9 mouse cellular contexts compared by ENCODE assay signal in the genomic region with DNA sequence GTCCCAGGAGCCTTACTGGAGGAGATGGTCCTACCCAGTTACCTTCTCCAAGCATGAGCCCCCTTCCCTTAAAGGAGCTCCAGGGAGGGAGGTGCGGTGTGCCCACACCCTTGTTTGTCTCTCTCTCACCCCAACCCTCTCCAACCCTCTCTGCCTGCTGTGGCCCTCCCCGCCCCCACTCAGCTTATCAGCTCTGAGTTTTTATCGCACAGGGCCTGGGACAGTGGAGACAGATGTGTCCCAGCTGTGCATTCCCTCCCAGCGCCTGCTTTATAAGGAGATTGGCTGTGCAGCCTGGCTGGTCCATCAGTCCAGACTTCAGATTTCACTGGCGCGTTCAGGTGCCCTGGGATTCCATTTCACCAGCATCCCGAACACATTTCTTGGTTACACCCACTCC.
DNase-seq lines count a peak whose midpoint lies in the region; ATAC-seq and TF ChIP-seq lines count a peak whose summit lies in the region.
"Had no signal": no experiment of that assay in that cellular context is flagged by ENCODE, and none has a peak within 500 bp of the region (broad histone marks: within the 10 kb centered on the region; RNA-seq: fewer than 3 reads in every experiment).

No protein-coding gene starts in this region.

- H3K27me3 ChIP-seq in testis, adult 2 months (ENCODE audit: control insufficient read depth, insufficient read depth, low read length), result no peaks in the 10 kb centered on the region
- no peaks in the 10 kb centered on the region for H3K27me3 ChIP-seq in heart, embryonic 15.5 days
- H3K27me3 ChIP-seq in stomach, embryonic 14.5 days (ENCODE audit: control insufficient read depth, insufficient read depth, low read length), result no peaks in the 10 kb centered on the region
- no peaks in the 10 kb centered on the region for H3K27me3 ChIP-seq in midbrain, embryonic 16.5 days (ENCODE audit: control insufficient read depth, insufficient read depth, low read depth, low read length)

- no peaks in the 10 kb centered on the region for H3K9me3 ChIP-seq in heart, embryonic 15.5 days (replicated peaks)
- H3K9me3 ChIP-seq in stomach, embryonic 14.5 days (ENCODE audit: control insufficient read depth, low read depth, low read length), result no peaks in the 10 kb centered on the region
- H3K9me3 ChIP-seq in midbrain, embryonic 16.5 days (replicated peaks; ENCODE audit: control insufficient read depth, low read length, poor library complexity, severe bottlenecking), result no peaks in the 10 kb centered on the region

- TF ChIP-seq POLR2A in testis, adult 2 months (IDR thresholded peaks at IDR 0.05; ENCODE audit: control insufficient read depth, low read depth, low read length), result no peak

- H3K9ac ChIP-seq in heart, embryonic 15.5 days, result no peak overlapping the region
- H3K9ac ChIP-seq in stomach, embryonic 14.5 days (replicated peaks; ENCODE audit: low read depth, low read length), result no peak overlapping the region
- H3K9ac ChIP-seq in midbrain, embryonic 16.5 days (ENCODE audit: low read depth, low read length), result no peak overlapping the region

- ATAC-seq in heart, embryonic 15.5 days (replicated peaks; ENCODE audit: insufficient number of reproducible peaks, insufficient read depth, low FRiP score, low read depth), result peak; percentile 27
- ATAC-seq in stomach, embryonic 14.5 days (ENCODE audit: insufficient number of reproducible peaks, insufficient read depth, low FRiP score, low read depth), result no peak
- no peak for ATAC-seq in midbrain, embryonic 16.5 days

- peaks cover 3% of the 10 kb centered on the region for H3K4me1 ChIP-seq in testis, adult 2 months (ENCODE audit: control insufficient read depth, insufficient read depth, low read length)
- peaks cover 73% of the 10 kb centered on the region for H3K4me1 ChIP-seq in heart, embryonic 15.5 days (replicated peaks)
- H3K4me1 ChIP-seq in stomach, embryonic 14.5 days (ENCODE audit: control insufficient read depth, insufficient read depth, low read length), result peaks cover 14% of the 10 kb centered on the region
- H3K4me1 ChIP-seq in midbrain, embryonic 16.5 days (ENCODE audit: control insufficient read depth, insufficient read depth, low read length), result no peaks in the 10 kb centered on the region; the same call in 1 of the 2 replicates

- peak overlapping the region; percentile 3; the same call in 1 of the 2 replicates for H3K27ac ChIP-seq in testis, adult 2 months (ENCODE audit: control insufficient read depth, insufficient read depth, low read depth, low read length)
- peak overlapping the region; percentile 59 for H3K27ac ChIP-seq in heart, embryonic 15.5 days
- no peak overlapping the region for H3K27ac ChIP-seq in stomach, embryonic 14.5 days (ENCODE audit: low read length)
- no peak overlapping the region for H3K27ac ChIP-seq in midbrain, embryonic 16.5 days (ENCODE audit: low read length)

- H3K36me3 ChIP-seq in testis, adult 2 months (ENCODE audit: control insufficient read depth, insufficient read depth, low read length), result no peaks in the 10 kb centered on the region
- peaks cover 19% of the 10 kb centered on the region; the same call in 1 of the 2 replicates for H3K36me3 ChIP-seq in heart, embryonic 15.5 days
- no peaks in the 10 kb centered on the region for H3K36me3 ChIP-seq in stomach, embryonic 14.5 days (ENCODE audit: control insufficient read depth, insufficient read depth, low read length)
- no peaks in the 10 kb centered on the region for H3K36me3 ChIP-seq in midbrain, embryonic 16.5 days (ENCODE audit: control insufficient read depth, insufficient read depth, low read length)

- WGBS in heart, embryonic 15.5 days, result 17% methylated on average over 7 of the region's 7 CpGs
- WGBS in stomach, embryonic 14.5 days, result 31% methylated on average over 7 of the region's 7 CpGs
- 79% methylated on average over 7 of the region's 7 CpGs for WGBS in midbrain, embryonic 16.5 days

- no peak for DNase-seq in testis, postnatal 14 days (ENCODE audit: low spot score)
- peak; percentile 89 for DNase-seq in liver
- no peak for DNase-seq in adrenal gland, adult (ENCODE audit: inconsistent age in 2 of 2, low spot score in 1 of 2)
- no peak for DNase-seq in neural tube, embryonic 10.5 days (ENCODE audit: extremely low spot score, low spot score)

- TF ChIP-seq CTCF in testis, adult 2 months (IDR thresholded peaks at IDR 0.05; ENCODE audit: control insufficient read depth, insufficient read depth, insufficient replicate concordance, low read depth, low read length), result no peak

- no peak overlapping the region for H3K4me3 ChIP-seq in testis, adult 2 months (ENCODE audit: control insufficient read depth, low read depth, low read length)
- no peak overlapping the region for H3K4me3 ChIP-seq in heart, embryonic 15.5 days
- H3K4me3 ChIP-seq in stomach, embryonic 14.5 days (ENCODE audit: low read depth, low read length), result no peak overlapping the region
- no peak overlapping the region for H3K4me3 ChIP-seq in midbrain, embryonic 16.5 days (ENCODE audit: low read depth, low read length)

- peak overlapping the region; percentile 24 for H3K4me2 ChIP-seq in heart, embryonic 15.5 days
- H3K4me2 ChIP-seq in stomach, embryonic 14.5 days (replicated peaks; ENCODE audit: low read depth, low read length), result 0 out of 2 replicates have a peak overlapping the region, but pooled peaks have one; percentile 1
- no peak overlapping the region for H3K4me2 ChIP-seq in midbrain, embryonic 16.5 days (ENCODE audit: low read length)
- H3K4me2 ChIP-seq: midbrain, embryonic 11.5 days had no signal

Comparison
In these comparisons a context has a peak if more than half of its experiments do, and no peak if none do; other contexts are left out.
1. H3K27ac ChIP-seq: peak in testis, adult 2 months (single experiment) and heart, embryonic 15.5 days (single experiment); none in stomach, embryonic 14.5 days (single experiment) and midbrain, embryonic 16.5 days (single experiment).